ENCODE assay signal across 11 mouse cellular contexts in genomic region chr14:46077406-46078131, GRCm38 (mm10).
A peak's percentile ranks its signal among the peaks of the same experiment; 100 is the strongest.
DNase-seq lines count a peak whose midpoint lies in the region; ATAC-seq and TF ChIP-seq lines count a peak whose summit lies in the region.
"Had no signal": no experiment of that assay in that cellular context is flagged by ENCODE, and none has a peak within 500 bp of the region (broad histone marks: within the 10 kb centered on the region; RNA-seq: fewer than 3 reads in every experiment).

No protein-coding gene starts in this region.

- no peak overlapping the region for H3K4me2 ChIP-seq in forebrain, embryonic 12.5 days
- no peak overlapping the region for H3K4me2 ChIP-seq in forebrain, postnatal 0 days (ENCODE audit: low read depth)
- no peak overlapping the region for H3K4me2 ChIP-seq in hindbrain, embryonic 16.5 days (ENCODE audit: low read length)
- H3K4me2 ChIP-seq in midbrain, embryonic 16.5 days (ENCODE audit: low read length), result no peak overlapping the region

- no peak overlapping the region for H3K4me3 ChIP-seq in forebrain, embryonic 12.5 days (replicated peaks)
- H3K4me3 ChIP-seq in forebrain, postnatal 0 days (ENCODE audit: low read depth, low read length), result no peak overlapping the region
- no peak overlapping the region for H3K4me3 ChIP-seq in hindbrain, embryonic 16.5 days (ENCODE audit: low read length)
- H3K4me3 ChIP-seq in midbrain, embryonic 16.5 days (ENCODE audit: low read depth, low read length), result no peak overlapping the region

- no peaks in the 10 kb centered on the region for H3K9me3 ChIP-seq in forebrain, embryonic 12.5 days
- H3K9me3 ChIP-seq in forebrain, postnatal 0 days (ENCODE audit: low read length), result no peaks in the 10 kb centered on the region
- H3K9me3 ChIP-seq in hindbrain, embryonic 16.5 days (ENCODE audit: control insufficient read depth, low read length), result no peaks in the 10 kb centered on the region
- no peaks in the 10 kb centered on the region for H3K9me3 ChIP-seq in midbrain, embryonic 16.5 days (replicated peaks; ENCODE audit: control insufficient read depth, low read length, poor library complexity, severe bottlenecking)

- TF ChIP-seq POLR2A in brain, embryonic 14.5 days (IDR thresholded peaks at IDR 0.05; ENCODE audit: borderline replicate concordance, extremely low read depth, insufficient read depth, insufficient read length, poor library complexity, severe bottlenecking), result no peak

- no peaks in the 10 kb centered on the region for H3K36me3 ChIP-seq in forebrain, embryonic 12.5 days (replicated peaks)
- H3K36me3 ChIP-seq in forebrain, postnatal 0 days (ENCODE audit: insufficient read depth), result no peaks in the 10 kb centered on the region
- H3K36me3 ChIP-seq in hindbrain, embryonic 16.5 days (ENCODE audit: control insufficient read depth, insufficient read depth, low read length), result no peaks in the 10 kb centered on the region
- H3K36me3 ChIP-seq in midbrain, embryonic 16.5 days (ENCODE audit: control insufficient read depth, insufficient read depth, low read length), result no peaks in the 10 kb centered on the region

- H3K27ac ChIP-seq in forebrain, embryonic 12.5 days, result no peak overlapping the region
- no peak overlapping the region for H3K27ac ChIP-seq in forebrain, postnatal 0 days (ENCODE audit: low read depth, low read length)
- H3K27ac ChIP-seq in hindbrain, embryonic 16.5 days (ENCODE audit: low read depth, low read length), result no peak overlapping the region
- no peak overlapping the region for H3K27ac ChIP-seq in midbrain, embryonic 16.5 days (ENCODE audit: low read length)
- H3K27ac ChIP-seq: liver, embryonic 14.5 days had no signal

- ATAC-seq in forebrain, embryonic 12.5 days (ENCODE audit: low FRiP score), result peak; percentile 65; the same call in 1 of the 2 replicates
- ATAC-seq in forebrain, postnatal 0 days, result no peak
- ATAC-seq in hindbrain, embryonic 16.5 days, result peak; percentile 69
- ATAC-seq in midbrain, embryonic 16.5 days, result peak; percentile 82

- no peaks in the 10 kb centered on the region for H3K4me1 ChIP-seq in forebrain, embryonic 12.5 days
- H3K4me1 ChIP-seq in forebrain, postnatal 0 days (ENCODE audit: insufficient read depth), result no peaks in the 10 kb centered on the region
- H3K4me1 ChIP-seq in hindbrain, embryonic 16.5 days (ENCODE audit: control insufficient read depth, insufficient read depth, low read depth, low read length), result no peaks in the 10 kb centered on the region
- no peaks in the 10 kb centered on the region for H3K4me1 ChIP-seq in midbrain, embryonic 16.5 days (ENCODE audit: control insufficient read depth, insufficient read depth, low read length)

- H3K27me3 ChIP-seq in forebrain, embryonic 12.5 days, result no peaks in the 10 kb centered on the region
- no peaks in the 10 kb centered on the region for H3K27me3 ChIP-seq in forebrain, postnatal 0 days (ENCODE audit: insufficient read depth, low read length)
- H3K27me3 ChIP-seq in hindbrain, embryonic 16.5 days (replicated peaks; ENCODE audit: control insufficient read depth, insufficient read depth, low read length), result no peaks in the 10 kb centered on the region
- no peaks in the 10 kb centered on the region for H3K27me3 ChIP-seq in midbrain, embryonic 16.5 days (ENCODE audit: control insufficient read depth, insufficient read depth, low read depth, low read length)

- no peak for TF ChIP-seq CTCF in forebrain, postnatal 0 days (IDR thresholded peaks at IDR 0.05; ENCODE audit: low read depth)
- no peak for TF ChIP-seq CTCF in brain, embryonic 14.5 days (IDR thresholded peaks at IDR 0.05; ENCODE audit: borderline replicate concordance, extremely low read depth, insufficient read depth, insufficient read length)

- no peak for DNase-seq in forebrain, postnatal 0 days
- DNase-seq in brain, embryonic 14.5 days (ENCODE audit: low read depth), result peak; percentile 85
- no peak for DNase-seq in layer of hippocampus, postnatal 10 days (ENCODE audit: low spot score in 2 of 2)
- no peak for DNase-seq in spleen, adult 18-20 months
- DNase-seq in adrenal gland, postnatal 25 days, result no peak
- DNase-seq: B cell, adult 2 months; heart, adult 18-20 months had no signal

- WGBS in forebrain, embryonic 12.5 days, result 69% methylated on average over 11 of the region's 11 CpGs
- WGBS in forebrain, postnatal 0 days, result 48% methylated on average over 11 of the region's 11 CpGs
- 79% methylated on average over 11 of the region's 11 CpGs for WGBS in hindbrain, embryonic 16.5 days
- WGBS in midbrain, embryonic 16.5 days, result 67% methylated on average over 11 of the region's 11 CpGs

- no peak overlapping the region for H3K9ac ChIP-seq in forebrain, embryonic 12.5 days
- no peak overlapping the region for H3K9ac ChIP-seq in forebrain, postnatal 0 days
- no peak overlapping the region for H3K9ac ChIP-seq in hindbrain, embryonic 16.5 days (ENCODE audit: low read depth, low read length)
- H3K9ac ChIP-seq in midbrain, embryonic 16.5 days (ENCODE audit: low read depth, low read length), result no peak overlapping the region
- H3K9ac ChIP-seq: liver, embryonic 14.5 days had no signal
